ENCODE assay signal across 16 mouse cellular contexts in genomic region chr16:85181502-85181901, GRCm38 (mm10).
"Had no signal": no experiment of that assay in that cellular context is flagged by ENCODE, and none has a peak within 500 bp of the region (broad histone marks: within the 10 kb centered on the region; RNA-seq: fewer than 3 reads in every experiment).

No protein-coding gene starts in this region.

- H3K36me3 ChIP-seq: liver, embryonic 12.5 days; midbrain, embryonic 10.5 days; midbrain, embryonic 12.5 days; neural tube, embryonic 12.5 days had no signal

- ATAC-seq: liver, embryonic 12.5 days; midbrain, embryonic 16.5 days had no signal

- H3K9ac ChIP-seq: liver, embryonic 12.5 days; liver, embryonic 14.5 days; midbrain, embryonic 12.5 days; neural tube, embryonic 12.5 days had no signal

- H3K4me3 ChIP-seq: liver, embryonic 12.5 days; midbrain, embryonic 10.5 days; midbrain, embryonic 12.5 days; neural tube, embryonic 12.5 days had no signal

- H3K27me3 ChIP-seq: liver, embryonic 12.5 days; midbrain, embryonic 12.5 days; neural tube, embryonic 12.5 days had no signal

- H3K27ac ChIP-seq: liver, embryonic 12.5 days; liver, embryonic 14.5 days; midbrain, embryonic 10.5 days; midbrain, embryonic 12.5 days; neural tube, embryonic 12.5 days had no signal

- H3K4me2 ChIP-seq: liver, embryonic 12.5 days; midbrain, embryonic 12.5 days; neural tube, embryonic 12.5 days had no signal

- H3K4me1 ChIP-seq: liver, embryonic 12.5 days; midbrain, embryonic 10.5 days; midbrain, embryonic 12.5 days; neural tube, embryonic 12.5 days had no signal

- H3K9me3 ChIP-seq: liver, embryonic 12.5 days; midbrain, embryonic 10.5 days; midbrain, embryonic 12.5 days; neural tube, embryonic 12.5 days had no signal

- DNase-seq: lung, adult 2 months; lung, postnatal 10 days; lung, postnatal 4 days; midbrain, embryonic 14.5 days; right cerebral cortex, postnatal 25 days; right cerebral cortex, postnatal 4 days; spleen, adult 18-20 months; thymus, adult 18-20 months; thymus, postnatal 14 days; thymus, postnatal 36 days had no signal
